ENCODE assay signal across 22 mouse cellular contexts in genomic region chr14:75881856-75882255, GRCm38 (mm10). TPM values are rescaled to one million over a fixed set of nuclear protein-coding genes. Genes with fewer than 3 reads are reported as not detected.
DNase-seq lines count a peak whose midpoint lies in the region; ATAC-seq and TF ChIP-seq lines count a peak whose summit lies in the region.
"Had no signal": no experiment of that assay in that cellular context is flagged by ENCODE, and none has a peak within 500 bp of the region (broad histone marks: within the 10 kb centered on the region; RNA-seq: fewer than 3 reads in every experiment).

No protein-coding gene starts in this region.

- H3K36me3 ChIP-seq in kidney, adult 2 months (ENCODE audit: control insufficient read depth, insufficient read depth, low read length): no peaks in the 10 kb centered on the region
- no peaks in the 10 kb centered on the region for H3K36me3 ChIP-seq in embryonic facial prominence, embryonic 10.5 days (replicated peaks)
- H3K36me3 ChIP-seq in limb, embryonic 12.5 days: no peaks in the 10 kb centered on the region
- H3K36me3 ChIP-seq: embryonic facial prominence, embryonic 15.5 days; heart, embryonic 15.5 days; neural tube, embryonic 15.5 days had no signal

- TF ChIP-seq CTCF in kidney, adult 2 months (conservative IDR thresholded peaks at IDR 0.05; ENCODE audit: insufficient read depth, insufficient read length, low read depth, low read length): no peak

- H3K4me2 ChIP-seq in limb, embryonic 12.5 days: no peak overlapping the region
- H3K4me2 ChIP-seq: embryonic facial prominence, embryonic 15.5 days; heart, embryonic 15.5 days; neural tube, embryonic 15.5 days had no signal

- 33% methylated on average over 4 of the region's 4 CpGs for WGBS in kidney, adult 2 months
- WGBS in embryonic facial prominence, embryonic 10.5 days: 28% methylated on average over 4 of the region's 4 CpGs
- 33% methylated on average over 4 of the region's 4 CpGs for WGBS in limb, embryonic 12.5 days

- H3K9ac ChIP-seq in limb, embryonic 12.5 days (replicated peaks): no peak overlapping the region
- H3K9ac ChIP-seq: embryonic facial prominence, embryonic 15.5 days; heart, embryonic 15.5 days; neural tube, embryonic 15.5 days had no signal

- no peak overlapping the region for H3K27ac ChIP-seq in kidney, adult 2 months (ENCODE audit: insufficient read depth, low read depth, low read length)
- H3K27ac ChIP-seq in embryonic facial prominence, embryonic 10.5 days (replicated peaks): no peak overlapping the region
- 0 out of 2 replicates have a peak overlapping the region, but pooled peaks have one; percentile 8 for H3K27ac ChIP-seq in limb, embryonic 12.5 days
- H3K27ac ChIP-seq: gastrocnemius, adult 2 months; heart, embryonic 15.5 days; hindbrain, postnatal 0 days; left cerebral cortex, adult 2 months; neural tube, embryonic 15.5 days had no signal

- H3K9me3 ChIP-seq in embryonic facial prominence, embryonic 10.5 days: no peaks in the 10 kb centered on the region
- no peaks in the 10 kb centered on the region for H3K9me3 ChIP-seq in limb, embryonic 12.5 days
- H3K9me3 ChIP-seq: embryonic facial prominence, embryonic 15.5 days; heart, embryonic 15.5 days; neural tube, embryonic 15.5 days had no signal

- peak; percentile 24 for DNase-seq in embryo, embryonic 10.5 days (ENCODE audit: low spot score)
- no peak for DNase-seq in embryo, embryonic 9.5 days (ENCODE audit: extremely low spot score)
- peak; percentile 53 for DNase-seq in kidney, adult 2 months
- DNase-seq in kidney, adult 18-20 months: no peak
- DNase-seq in embryonic facial prominence, embryonic 10.5 days (ENCODE audit: low spot score): peak; percentile 42
- no peak for DNase-seq in frontal cortex, postnatal 36 days (ENCODE audit: low spot score in 2 of 2)
- no peak for DNase-seq in left cerebral cortex, adult 9 months (ENCODE audit: low spot score in 2 of 2)
- DNase-seq: adrenal gland, postnatal 25 days; cerebellum, adult 9-10 months; gastrocnemius, adult 2 months; heart, postnatal 4 days; left cerebral cortex, postnatal 4 days; lung, postnatal 4 days; thymus, adult 18-20 months; thymus, postnatal 36 days had no signal

- no peak overlapping the region for H3K4me3 ChIP-seq in kidney, adult 2 months (ENCODE audit: insufficient read depth, low read depth, low read length)
- no peak overlapping the region for H3K4me3 ChIP-seq in embryonic facial prominence, embryonic 10.5 days
- no peak overlapping the region for H3K4me3 ChIP-seq in limb, embryonic 12.5 days (replicated peaks)
- H3K4me3 ChIP-seq: embryonic facial prominence, embryonic 15.5 days; gastrocnemius, adult 2 months; heart, embryonic 15.5 days; left cerebral cortex, adult 2 months; neural tube, embryonic 15.5 days had no signal

- no peak for ATAC-seq in limb, embryonic 12.5 days (ENCODE audit: insufficient number of reproducible peaks, insufficient read depth, low FRiP score, low TSS enrichment, low read depth)
- ATAC-seq: hindbrain, postnatal 0 days; intestine, embryonic 16.5 days had no signal

- no peak for TF ChIP-seq POLR2A in kidney, adult 2 months (IDR thresholded peaks at IDR 0.05; ENCODE audit: low read depth, low read length)

- H3K4me1 ChIP-seq in kidney, adult 2 months (ENCODE audit: control insufficient read depth, insufficient read depth, low read length): peaks cover 4% of the 10 kb centered on the region; the same call in 1 of the 2 replicates
- peaks cover 29% of the 10 kb centered on the region for H3K4me1 ChIP-seq in embryonic facial prominence, embryonic 10.5 days
- peaks cover 9% of the 10 kb centered on the region; the same call in 1 of the 2 replicates for H3K4me1 ChIP-seq in limb, embryonic 12.5 days (replicated peaks)

- no peaks in the 10 kb centered on the region for H3K27me3 ChIP-seq in kidney, adult 2 months (replicated peaks; ENCODE audit: control insufficient read depth, insufficient read depth, low read length)
- H3K27me3 ChIP-seq in embryonic facial prominence, embryonic 10.5 days (replicated peaks; ENCODE audit: low read depth, poor library complexity, severe bottlenecking): no peaks in the 10 kb centered on the region
- no peaks in the 10 kb centered on the region for H3K27me3 ChIP-seq in limb, embryonic 12.5 days
- H3K27me3 ChIP-seq: embryonic facial prominence, embryonic 15.5 days; heart, embryonic 15.5 days; neural tube, embryonic 15.5 days had no signal

RNA-seq across cellular contexts. Expression of gene Tpt1, which starts 37.0 kb away (rescaled TPM):
- 1,266 and 1,401 TPM in 2 replicates for polyA plus RNA-seq in kidney, adult 2 months (2012; rRNA removed)
- polyA plus RNA-seq in embryonic facial prominence, embryonic 10.5 days (2016; fragmentation: Nextera tagmentation; extraction: Ambion mirVana): 832 and 862 TPM in 2 replicates
- polyA plus RNA-seq in limb, embryonic 12.5 days (2016; fragmentation: Nextera tagmentation; extraction: Ambion mirVana): 994 and 1,047 TPM in 2 replicates

Comparison
In these comparisons a context has a peak if more than half of its experiments do, and no peak if none do; other contexts are left out.
1. DNase-seq: peak in embryo, embryonic 10.5 days (single experiment), kidney, adult 2 months (single experiment) and embryonic facial prominence, embryonic 10.5 days (single experiment); none in embryo, embryonic 9.5 days (single experiment), kidney, adult 18-20 months (single experiment), frontal cortex, postnatal 36 days (0 of 2) and left cerebral cortex, adult 9 months (0 of 2).